Mouse (Mus musculus) MEL (cell line): Measurements from ENCODE around the gene Poll. TPM values are rescaled to one million over a fixed set of nuclear protein-coding genes. Genes with fewer than 3 reads are reported as not detected.

ENCODE experiments used
- DNase-seq: peaks from one replicate; pipeline ENCODE4 v3.0.0; 2011; ENCODE audit warnings: low read depth, low spot score
- H3K27ac ChIP-seq: 2 replicates; pipeline ENCODE4 v1.5.1; 2012; ENCODE audit warnings: low read depth, mild to moderate bottlenecking, control low read depth, low read length, moderate library complexity; ENCODE audit not compliant: control insufficient read depth
- H3K27me3 ChIP-seq, 2 experiments: fragments of 150-350 bp in 1 of 2; sonication (generic) in 1 of 2; 2 replicates each; pipeline ENCODE4 v1.6.1; 2012; ENCODE audit warnings: low read length in 2 of 2, mild to moderate bottlenecking in 2 of 2, improper control_type of control experiment in 1 of 2, moderate library complexity in 1 of 2; ENCODE audit not compliant: insufficient read depth in 2 of 2, control insufficient read depth in 1 of 2
- H3K36me3 ChIP-seq, 2 experiments: 2 replicates each; pipeline ENCODE4 v1.6.1; 2012 to 2014; ENCODE audit warnings: low read length in 2 of 2, improper control_type of control experiment in 1 of 2, inconsistent platforms in 1 of 2, mild to moderate bottlenecking in 1 of 2; ENCODE audit not compliant: insufficient read depth in 2 of 2, control insufficient read depth in 1 of 2
- H3K4me1 ChIP-seq, 2 experiments: fragments of 150-350 bp in 1 of 2; sonication (generic) in 1 of 2; 2 replicates each; pipeline ENCODE4 v1.6.1; 2012; ENCODE audit warnings: low read length in 2 of 2, improper control_type of control experiment in 1 of 2, mild to moderate bottlenecking in 1 of 2; ENCODE audit not compliant: insufficient read depth in 2 of 2, control insufficient read depth in 1 of 2
- H3K4me3 ChIP-seq, 2 experiments: fragments of 150-350 bp in 1 of 2; sonication (generic) in 1 of 2; 2 replicates each; pipeline ENCODE4 v1.5.1; 2012; ENCODE audit warnings: low read depth in 2 of 2, low read length in 2 of 2, mild to moderate bottlenecking in 2 of 2, moderate library complexity in 2 of 2, control low read depth in 1 of 2, improper control_type of control experiment in 1 of 2; ENCODE audit not compliant: control insufficient read depth in 1 of 2, insufficient read depth in 1 of 2
- H3K79me2 ChIP-seq: 2 replicates; pipeline ENCODE4 v1.6.1; 2012; ENCODE audit warnings: mild to moderate bottlenecking, low read length, moderate library complexity; ENCODE audit not compliant: control insufficient read depth, poor library complexity, insufficient read depth
- H3K9ac ChIP-seq: 2 replicates; pipeline ENCODE4 v1.6.1; 2012; ENCODE audit warnings: low read depth, mild to moderate bottlenecking, control low read depth, low read length, moderate library complexity; ENCODE audit not compliant: control insufficient read depth, poor library complexity, severe bottlenecking
- H3K9me3 ChIP-seq: fragments of 150-350 bp; sonication (generic); replicated peaks from 2 replicates; pipeline ENCODE4 v1.6.1; 2012; ENCODE audit warnings: mild to moderate bottlenecking, low read length, improper control_type of control experiment, moderate library complexity; ENCODE audit not compliant: insufficient read depth
- BHLHE40 ChIP-seq: IDR thresholded peaks from 2 replicates; pipeline ENCODE4 v1.6.1; 2012; ENCODE audit warnings: low read depth, mild to moderate bottlenecking, inconsistent platforms, low read length, improper control_type of control experiment, borderline replicate concordance
- CHD1 ChIP-seq: IDR thresholded peaks from 2 replicates; pipeline ENCODE4 v1.6.1; 2012; ENCODE audit warnings: low read depth, mild to moderate bottlenecking, inconsistent platforms, low read length, improper control_type of control experiment
- CTCF ChIP-seq, 3 experiments: IDR thresholded peaks in 2 of 3; conservative IDR thresholded peaks in 1 of 3; 2 replicates each; pipeline ENCODE4 v1.5.1; 2011 to 2012; ENCODE audit warnings: low read length in 3 of 3, low read depth in 2 of 3, mild to moderate bottlenecking in 2 of 3, improper control_type of control experiment in 1 of 3, inconsistent platforms in 1 of 3, mixed read lengths in 1 of 3, moderate library complexity in 1 of 3; ENCODE audit not compliant: control insufficient read depth in 1 of 3, insufficient read depth in 1 of 3, poor library complexity in 1 of 3, severe bottlenecking in 1 of 3
- E2F4 ChIP-seq: IDR thresholded peaks from 2 replicates; pipeline ENCODE4 v1.6.1; 2011; ENCODE audit warnings: low read depth, low read length, improper control_type of control experiment, borderline replicate concordance
- ELF1 ChIP-seq: IDR thresholded peaks from 2 replicates; pipeline ENCODE4 v1.6.1; 2014; ENCODE audit warnings: low read depth, mild to moderate bottlenecking, inconsistent platforms, low read length, improper control_type of control experiment, moderate library complexity
- HCFC1 ChIP-seq: IDR thresholded peaks from 2 replicates; pipeline ENCODE4 v1.6.1; 2012; ENCODE audit warnings: low read depth, mild to moderate bottlenecking, inconsistent platforms, low read length, improper control_type of control experiment, moderate library complexity
- JUND ChIP-seq: IDR thresholded peaks from 2 replicates; pipeline ENCODE4 v1.6.1; 2011; ENCODE audit warnings: low read depth, mild to moderate bottlenecking, improper control_type of control experiment, low read length
- MAFK ChIP-seq: IDR thresholded peaks from 2 replicates; pipeline ENCODE4 v1.6.1; 2011; ENCODE audit warnings: low read depth, mild to moderate bottlenecking, low read length, improper control_type of control experiment, borderline replicate concordance
- MAX ChIP-seq: IDR thresholded peaks from 2 replicates; pipeline ENCODE4 v1.6.1; 2011; ENCODE audit warnings: low read length, improper control_type of control experiment
- MAZ ChIP-seq: IDR thresholded peaks from 2 replicates; pipeline ENCODE4 v1.6.1; 2012; ENCODE audit warnings: low read depth, mild to moderate bottlenecking, inconsistent platforms, low read length, improper control_type of control experiment
- MXI1 ChIP-seq: IDR thresholded peaks from 2 replicates; pipeline ENCODE4 v1.6.1; 2011; ENCODE audit warnings: mild to moderate bottlenecking, low read depth, low read length, improper control_type of control experiment
- MYC ChIP-seq: IDR thresholded peaks from 2 replicates; pipeline ENCODE4 v1.6.1; 2011; ENCODE audit warnings: low read depth, mild to moderate bottlenecking, low read length, improper control_type of control experiment, moderate library complexity
- NELFE ChIP-seq: IDR thresholded peaks from 2 replicates; pipeline ENCODE4 v1.6.1; 2011; ENCODE audit warnings: low read depth, low read length, improper control_type of control experiment
- NRF1 ChIP-seq: IDR thresholded peaks from 2 replicates; pipeline ENCODE4 v1.6.1; 2014; ENCODE audit warnings: low read depth, mild to moderate bottlenecking, inconsistent platforms, low read length, improper control_type of control experiment, moderate library complexity; ENCODE audit not compliant: poor library complexity, insufficient read depth, severe bottlenecking
- POLR2A ChIP-seq, 2 experiments: IDR thresholded peaks; 2 replicates each; pipeline ENCODE4 v1.6.1; 2011 to 2012; ENCODE audit warnings: low read length in 2 of 2, mild to moderate bottlenecking in 2 of 2, control low read depth in 1 of 2, improper control_type of control experiment in 1 of 2, low read depth in 1 of 2, moderate library complexity in 1 of 2; ENCODE audit not compliant: control insufficient read depth in 1 of 2, insufficient read depth in 1 of 2, poor library complexity in 1 of 2
- POLR2AphosphoS2 ChIP-seq: IDR thresholded peaks from 2 replicates; pipeline ENCODE4 v1.6.1; 2011; ENCODE audit warnings: low read length, improper control_type of control experiment
- POLR2AphosphoS5 ChIP-seq: IDR thresholded peaks from 2 replicates; pipeline ENCODE4 v1.6.1; 2012; ENCODE audit warnings: low read depth, borderline replicate concordance, mild to moderate bottlenecking, inconsistent platforms, low read length, moderate library complexity, mixed read lengths
- RCOR1 ChIP-seq: IDR thresholded peaks from 2 replicates; pipeline ENCODE4 v1.6.1; 2012; ENCODE audit warnings: low read depth, mild to moderate bottlenecking, inconsistent platforms, low read length, improper control_type of control experiment
- SIN3A ChIP-seq: IDR thresholded peaks from 2 replicates; pipeline ENCODE4 v1.6.1; 2012; ENCODE audit warnings: low read length, improper control_type of control experiment, inconsistent platforms
- SMC3 ChIP-seq: IDR thresholded peaks from 2 replicates; pipeline ENCODE4 v1.6.1; 2011; ENCODE audit warnings: low read depth, low read length, improper control_type of control experiment
- TBP ChIP-seq: IDR thresholded peaks from 2 replicates; pipeline ENCODE4 v1.8.0; 2011; ENCODE audit warnings: low read depth, low read length, improper control_type of control experiment
- TCF12 ChIP-seq: IDR thresholded peaks from 2 replicates; pipeline ENCODE4 v1.6.1; 2014; ENCODE audit warnings: low read depth, mild to moderate bottlenecking, inconsistent platforms, low read length, improper control_type of control experiment, moderate library complexity
- UBTF ChIP-seq: IDR thresholded peaks from 2 replicates; pipeline ENCODE4 v1.6.1; 2012; ENCODE audit warnings: low read depth, mild to moderate bottlenecking, inconsistent platforms, low read length, improper control_type of control experiment, moderate library complexity, borderline replicate concordance; ENCODE audit not compliant: insufficient read depth
- USF1 ChIP-seq: IDR thresholded peaks from 2 replicates; pipeline ENCODE4 v1.6.1; 2014; ENCODE audit warnings: low read depth, mild to moderate bottlenecking, inconsistent platforms, low read length, improper control_type of control experiment, moderate library complexity
- USF2 ChIP-seq, 2 experiments: IDR thresholded peaks; 2 replicates each; pipeline ENCODE4 v1.6.1; 2011 to 2012; ENCODE audit warnings: improper control_type of control experiment in 2 of 2, low read length in 2 of 2, borderline replicate concordance in 1 of 2, inconsistent platforms in 1 of 2, low read depth in 1 of 2, mild to moderate bottlenecking in 1 of 2; ENCODE audit not compliant: insufficient read depth in 1 of 2
- ZC3H11A ChIP-seq: IDR thresholded peaks from 2 replicates; pipeline ENCODE4 v1.6.1; 2012; ENCODE audit warnings: low read depth, mild to moderate bottlenecking, inconsistent platforms, low read length, improper control_type of control experiment
- ZMIZ1 ChIP-seq: IDR thresholded peaks from 2 replicates; pipeline ENCODE4 v1.6.1; 2012; ENCODE audit warnings: low read depth, mild to moderate bottlenecking, inconsistent platforms, low read length, improper control_type of control experiment, moderate library complexity
- ZNF384 ChIP-seq: IDR thresholded peaks from 2 replicates; pipeline ENCODE4 v1.6.1; 2012; ENCODE audit warnings: low read depth, mild to moderate bottlenecking, inconsistent platforms, low read length, improper control_type of control experiment
- polyA plus RNA-seq, 2 experiments: library from polyadenylated mRNA; stranded (reverse) in 1 of 2; unstranded in 1 of 2; fragments of >175 nt in 1 of 2; fragments of >200 nt in 1 of 2; gene quantifications; 2 replicates each; pipeline versions ENCODE4 v1.2.1 to v1.2.4; 2012; ENCODE audit warnings: low replicate concordance in 2 of 2, low read depth in 1 of 2; ENCODE audit not compliant: insufficient read length in 2 of 2, insufficient read depth in 1 of 2, missing spikeins in 1 of 2
- total RNA-seq: library from RNA; depleted of rRNA; stranded (reverse); fragments of 300-350 nt; gene quantifications from 2 replicates; pipeline ENCODE4 v1.2.3, GENCODE M21; 2012

The Poll gene
- total and polyA plus RNA-seq, 3 experiments: 14.9 to 19.0 TPM; not detected in 1

GRCm38 (mm10) chr19:45507531-45507930, 52.8 kb downstream of the Poll start:
- TF ChIP-seq HCFC1 (no peak), ELF1 (no peak), POLR2A (IDR thresholded peaks at IDR 0.05; ENCODE audit: control insufficient read depth in 1 of 2, insufficient read depth in 1 of 2, low read depth in 1 of 2, low read length in 2 of 2, poor library complexity in 1 of 2) (no peak), POLR2AphosphoS5 (no peak), ZMIZ1 (no peak), ZNF384 (no peak), POLR2AphosphoS2 (no peak), E2F4 (no peak), MAX (no peak), NRF1 (no peak), TCF12 (no peak), MAFK (no peak), MXI1 (no peak), BHLHE40 (no peak), SMC3 (no peak), TBP (no peak), JUND (no peak), RCOR1 (no peak), NELFE (no peak), UBTF (no peak)
- TF ChIP-seq, all 39 proteins: peak for 0
- Histone ChIP-seq H3K4me3 (no peak overlapping the region), H3K9ac (no peak overlapping the region), H3K79me2 (no peaks in the 10 kb centered on the region), H3K9me3 (no peaks in the 10 kb centered on the region), H3K27me3 (no peaks in the 10 kb centered on the region), H3K4me1 (peaks cover 8 to 13% of the 10 kb centered on the region in 2 experiments), H3K36me3 (peaks cover 0 to 16% of the 10 kb centered on the region in 2 experiments; a peak in 2 of 4 replicates), H3K27ac (no peak overlapping the region)
- DNase-seq: no peak

GRCm38 (mm10) chr19:45505446-45505845, 54.9 kb downstream of the Poll start:
- H3K9me3 ChIP-seq: no peaks in the 10 kb centered on the region
- no peak overlapping the region for H3K27ac ChIP-seq
- no peaks in the 10 kb centered on the region for H3K27me3 ChIP-seq
- no peak for TF ChIP-seq CTCF (IDR thresholded peaks at IDR 0.05 in 2 of 3, conservative IDR thresholded peaks at IDR 0.05 in 1 of 3; ENCODE audit: control insufficient read depth in 1 of 3, insufficient read depth in 1 of 3, low read depth in 2 of 3, low read length in 3 of 3, poor library complexity in 1 of 3, severe bottlenecking in 1 of 3)
- TF ChIP-seq MYC: no peak
- no peak for TF ChIP-seq POLR2A (IDR thresholded peaks at IDR 0.05; ENCODE audit: control insufficient read depth in 1 of 2, insufficient read depth in 1 of 2, low read depth in 1 of 2, low read length in 2 of 2, poor library complexity in 1 of 2)
- no peak for TF ChIP-seq MAZ
- no peak for TF ChIP-seq SIN3A
- TF ChIP-seq ZC3H11A: no peak
- no peak for TF ChIP-seq CHD1
- TF ChIP-seq USF1: no peak
- no peak for TF ChIP-seq RCOR1
- TF ChIP-seq POLR2AphosphoS2: no peak
- no peak for TF ChIP-seq MAX
- no peak for TF ChIP-seq HCFC1
- no peak for TF ChIP-seq USF2 (IDR thresholded peaks at IDR 0.05; ENCODE audit: borderline replicate concordance in 1 of 2, insufficient read depth in 1 of 2, low read depth in 1 of 2, low read length in 2 of 2)
- TF ChIP-seq, all 39 proteins: peak for 0
- Histone ChIP-seq H3K4me3 (no peak overlapping the region), H3K9ac (no peak overlapping the region), H3K79me2 (no peaks in the 10 kb centered on the region), H3K4me1 (peaks cover 7 to 8% of the 10 kb centered on the region in 2 experiments), H3K36me3 (peaks cover 0 to 10% of the 10 kb centered on the region in 2 experiments; a peak in 2 of 4 replicates)
- no peak for DNase-seq
